Mouse (Mus musculus): ENCODE results near the gene Mag.
"Not testable (repeated sequence)": the region's sequence is repeated elsewhere in the genome, so short reads cannot be mapped to it uniquely, and the experiment has no call there.

DNA sequence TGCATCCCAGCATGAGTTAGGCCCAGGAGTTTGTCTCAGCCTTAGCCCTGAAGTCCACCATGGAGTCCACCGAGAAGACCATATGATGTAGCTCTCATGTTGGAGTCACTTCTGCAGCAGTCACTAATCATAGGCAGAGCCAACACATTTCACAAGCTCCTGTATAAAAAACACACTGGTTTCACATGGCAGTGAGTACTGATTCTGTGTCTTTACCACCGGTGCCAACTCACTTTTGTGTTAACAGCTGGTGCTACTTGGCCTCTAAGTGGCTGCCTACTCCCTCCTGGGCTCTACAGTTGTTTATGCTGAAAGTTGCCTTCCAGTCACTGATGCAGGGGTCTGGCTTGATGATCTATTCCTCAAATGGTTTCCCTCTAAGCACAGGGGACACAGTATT lies 9.9 kb upstream of the Mag start, which contains the start of gene Hamp2:
- TF ChIP-seq CTCF (conservative IDR thresholded peaks at IDR 0.05; ENCODE audit: insufficient read depth, insufficient read length, low read depth, low read length); POLR2A (IDR thresholded peaks at IDR 0.05; ENCODE audit: low read depth, low read length): not testable (repeated sequence)
